Comparison of ENCODE assay signal across 10 mouse cellular contexts in genomic region chr6:128467298-128467697, GRCm38 (mm10). TPM values are rescaled to one million over a fixed set of nuclear protein-coding genes. Genes with fewer than 3 reads are reported as not detected.
DNase-seq lines count a peak whose midpoint lies in the region; ATAC-seq and TF ChIP-seq lines count a peak whose summit lies in the region.
"Had no signal": no experiment of that assay in that cellular context is flagged by ENCODE, and none has a peak within 500 bp of the region (broad histone marks: within the 10 kb centered on the region; RNA-seq: fewer than 3 reads in every experiment).

No protein-coding gene starts in this region.

- no peaks in the 10 kb centered on the region for H3K4me1 ChIP-seq in hindbrain, postnatal 0 days (ENCODE audit: insufficient read depth, low read length)
- H3K4me1 ChIP-seq in hindbrain, embryonic 16.5 days (ENCODE audit: control insufficient read depth, insufficient read depth, low read depth, low read length) = no peaks in the 10 kb centered on the region
- peaks cover 5% of the 10 kb centered on the region; the same call in 1 of the 2 replicates for H3K4me1 ChIP-seq in forebrain, embryonic 14.5 days (ENCODE audit: control insufficient read depth, insufficient read depth, low read length)

- H3K4me2 ChIP-seq in hindbrain, postnatal 0 days (ENCODE audit: low read depth, low read length) = no peak overlapping the region
- no peak overlapping the region for H3K4me2 ChIP-seq in hindbrain, embryonic 16.5 days (ENCODE audit: low read length)
- H3K4me2 ChIP-seq in forebrain, embryonic 14.5 days (ENCODE audit: low read length) = no peak overlapping the region

- no peaks in the 10 kb centered on the region for H3K27me3 ChIP-seq in hindbrain, postnatal 0 days (ENCODE audit: insufficient read depth, low read length)
- no peaks in the 10 kb centered on the region; the same call in 1 of the 2 replicates for H3K27me3 ChIP-seq in hindbrain, embryonic 16.5 days (replicated peaks; ENCODE audit: control insufficient read depth, insufficient read depth, low read length)
- no peaks in the 10 kb centered on the region for H3K27me3 ChIP-seq in forebrain, embryonic 14.5 days (replicated peaks; ENCODE audit: control insufficient read depth, insufficient read depth, low read length)

- no peaks in the 10 kb centered on the region for H3K36me3 ChIP-seq in hindbrain, postnatal 0 days (ENCODE audit: insufficient read depth, low read length)
- no peaks in the 10 kb centered on the region for H3K36me3 ChIP-seq in hindbrain, embryonic 16.5 days (ENCODE audit: control insufficient read depth, insufficient read depth, low read length)
- H3K36me3 ChIP-seq in forebrain, embryonic 14.5 days (ENCODE audit: control insufficient read depth, insufficient read depth, low read length) = no peaks in the 10 kb centered on the region

- H3K9ac ChIP-seq in hindbrain, postnatal 0 days (replicated peaks; ENCODE audit: low read length) = no peak overlapping the region
- H3K9ac ChIP-seq in hindbrain, embryonic 16.5 days (ENCODE audit: low read depth, low read length) = no peak overlapping the region
- no peak overlapping the region for H3K9ac ChIP-seq in forebrain, embryonic 14.5 days (ENCODE audit: low read length)

- no peak for ATAC-seq in hindbrain, postnatal 0 days
- ATAC-seq in hindbrain, embryonic 16.5 days = no peak
- no peak for ATAC-seq in forebrain, embryonic 14.5 days

- H3K4me3 ChIP-seq in hindbrain, postnatal 0 days (ENCODE audit: low read length) = no peak overlapping the region
- H3K4me3 ChIP-seq in hindbrain, embryonic 16.5 days (ENCODE audit: low read length) = no peak overlapping the region
- no peak overlapping the region for H3K4me3 ChIP-seq in forebrain, embryonic 14.5 days (ENCODE audit: low read depth, low read length)

- H3K9me3 ChIP-seq in hindbrain, postnatal 0 days (ENCODE audit: low read length) = no peaks in the 10 kb centered on the region
- H3K9me3 ChIP-seq in hindbrain, embryonic 16.5 days (ENCODE audit: control insufficient read depth, low read length) = no peaks in the 10 kb centered on the region
- no peaks in the 10 kb centered on the region for H3K9me3 ChIP-seq in forebrain, embryonic 14.5 days (replicated peaks; ENCODE audit: control insufficient read depth, low read length)

- TF ChIP-seq CTCF in hindbrain, postnatal 0 days (IDR thresholded peaks at IDR 0.05; ENCODE audit: low read depth) = 0 out of 2 replicates have a peak, but pooled peaks have one; percentile 17

- peak; percentile 9 for DNase-seq in hindbrain, postnatal 0 days (ENCODE audit: low spot score)
- peak; percentile 71 for DNase-seq in testis, postnatal 10 days (ENCODE audit: low spot score)
- DNase-seq in testis, postnatal 14 days (ENCODE audit: low spot score) = no peak
- DNase-seq in adrenal gland, adult 18-20 months (ENCODE audit: low spot score in 2 of 2) = peak; percentile 45 to 56
- DNase-seq in naive thymus-derived CD4-positive, alpha-beta T cell, adult 2 months (ENCODE audit: low read depth) = peak; percentile 22
- DNase-seq in spleen, adult 18-20 months = no peak
- no peak for DNase-seq in forebrain, embryonic 14.5 days (ENCODE audit: low spot score)
- DNase-seq: cerebellum, adult 9-11 months had no signal

- H3K27ac ChIP-seq in hindbrain, postnatal 0 days = no peak overlapping the region
- H3K27ac ChIP-seq in hindbrain, embryonic 16.5 days (ENCODE audit: low read depth, low read length) = no peak overlapping the region
- H3K27ac ChIP-seq in forebrain, embryonic 14.5 days (ENCODE audit: low read depth, low read length) = no peak overlapping the region

- 51% methylated on average over 2 of the region's 2 CpGs for WGBS in hindbrain, postnatal 0 days
- WGBS in hindbrain, embryonic 16.5 days = 50% methylated on average over 2 of the region's 2 CpGs
- 46% methylated on average over 2 of the region's 2 CpGs for WGBS in forebrain, embryonic 14.5 days

RNA-seq across cellular contexts. Expression of gene Fkbp4, which starts 28.8 kb away (rescaled TPM):
- total RNA-seq in hindbrain, postnatal 0 days (2014; rRNA removed) = 161 and 164 TPM in 2 replicates
- 238 and 246 TPM in 2 replicates for polyA plus RNA-seq in hindbrain, postnatal 0 days (2015; fragmentation: Nextera tagmentation; extraction: Ambion mirVana)
- polyA plus RNA-seq in hindbrain, embryonic 16.5 days (2015; fragmentation: Nextera tagmentation; extraction: Ambion mirVana) = 341 and 344 TPM in 2 replicates
- 100 to 1,000 TPM; 297 to 351 TPM for total RNA-seq in adrenal gland, adult 18-20 months (2021)
- polyA plus RNA-seq in forebrain, embryonic 14.5 days (2014; fragmentation: Nextera tagmentation; extraction: Ambion mirVana) = 366 and 400 TPM in 2 replicates

RNA-seq across cellular contexts. Expression of gene Itfg2, which starts 42.6 kb away (rescaled TPM):
- total RNA-seq in hindbrain, postnatal 0 days (2014; rRNA removed) = 33.7 and 80.8 TPM in 2 replicates
- polyA plus RNA-seq in hindbrain, postnatal 0 days (2015; fragmentation: Nextera tagmentation; extraction: Ambion mirVana) = 34.0 and 34.1 TPM in 2 replicates
- 35.7 and 46.9 TPM in 2 replicates for polyA plus RNA-seq in hindbrain, embryonic 16.5 days (2015; fragmentation: Nextera tagmentation; extraction: Ambion mirVana)
- total RNA-seq in adrenal gland, adult 18-20 months (2021) = 10 to 100 TPM; 16.4 to 27.2 TPM
- 28.0 and 32.1 TPM in 2 replicates for polyA plus RNA-seq in forebrain, embryonic 14.5 days (2014; fragmentation: Nextera tagmentation; extraction: Ambion mirVana)

RNA-seq across cellular contexts. Expression of gene Pzp, which starts 59.2 kb away (rescaled TPM):
- 0.14 TPM in 1 of 2 replicates, not detected in the other for total RNA-seq in hindbrain, postnatal 0 days (2014; rRNA removed)
- polyA plus RNA-seq in hindbrain, postnatal 0 days (2015; fragmentation: Nextera tagmentation; extraction: Ambion mirVana) = 0.03 and 0.18 TPM in 2 replicates
- polyA plus RNA-seq in hindbrain, embryonic 16.5 days (2015; fragmentation: Nextera tagmentation; extraction: Ambion mirVana) = 0.10 and 0.34 TPM in 2 replicates
- under 1 TPM in 1 of 2 experiments, not detected in 1; 0.80 TPM for total RNA-seq in adrenal gland, adult 18-20 months (2021)
- polyA plus RNA-seq in forebrain, embryonic 14.5 days (2014; fragmentation: Nextera tagmentation; extraction: Ambion mirVana) = not detected in 2 replicates
- total RNA-seq: left cerebral cortex, adult 18-20 months had no signal

Comparison
In these comparisons a context has a peak if more than half of its experiments do, and no peak if none do; other contexts are left out.
1. DNase-seq: peak in hindbrain, postnatal 0 days (single experiment), testis, postnatal 10 days (single experiment), adrenal gland, adult 18-20 months (2 of 2) and naive thymus-derived CD4-positive, alpha-beta T cell, adult 2 months (single experiment); none in testis, postnatal 14 days (single experiment), spleen, adult 18-20 months (0 of 2) and forebrain, embryonic 14.5 days (single experiment).